Mouse (Mus musculus): ENCODE data around the gene Gm9936.
"Not testable (repeated sequence)": the region's sequence is repeated elsewhere in the genome, so short reads cannot be mapped to it uniquely, and the experiment has no call there.

Gm9936 gene

DNA sequence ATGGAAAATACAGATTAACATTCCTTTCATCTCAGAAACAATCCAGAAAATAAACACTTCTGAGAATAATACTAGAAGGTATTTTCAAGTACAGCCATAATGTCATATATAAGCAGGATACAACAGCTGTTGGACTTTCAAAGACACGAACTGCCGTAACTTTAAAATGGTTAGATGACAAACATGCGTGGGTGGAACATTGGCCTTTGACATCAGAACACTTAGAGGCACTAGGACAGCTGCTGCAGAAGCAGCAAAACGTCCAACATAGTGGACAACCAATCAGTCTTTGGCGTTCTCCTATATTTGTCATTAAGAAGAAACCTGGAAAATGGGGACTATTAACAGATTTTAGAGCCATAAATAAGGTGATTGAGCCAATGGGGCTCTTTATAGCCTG, 18.0 kb downstream of the Gm9936 start:
- DNase-seq (ENCODE audit: low read depth, low spot score): not testable (repeated sequence)

DNA sequence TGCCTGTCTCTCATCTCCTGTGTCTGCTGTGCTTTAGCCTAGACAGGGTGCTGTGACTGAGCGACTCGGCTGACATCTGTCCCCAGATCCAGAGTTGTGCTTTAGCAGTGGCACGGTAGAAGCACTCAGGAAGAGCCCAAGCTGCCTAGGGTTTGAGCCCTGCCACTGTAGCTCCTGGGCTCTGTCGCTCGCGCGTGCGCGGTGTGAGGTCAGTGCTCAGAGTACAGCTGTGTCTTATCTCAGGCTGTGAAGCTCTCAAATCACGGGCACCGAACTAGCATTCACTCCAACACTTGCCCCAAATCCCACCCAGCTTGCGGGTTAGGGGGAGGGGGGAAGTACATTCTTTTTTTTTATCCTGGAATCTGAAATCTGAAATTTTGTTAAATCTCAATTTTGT, 21.6 kb downstream of the Gm9936 start:
- no peak for DNase-seq (ENCODE audit: low read depth, low spot score)

DNA sequence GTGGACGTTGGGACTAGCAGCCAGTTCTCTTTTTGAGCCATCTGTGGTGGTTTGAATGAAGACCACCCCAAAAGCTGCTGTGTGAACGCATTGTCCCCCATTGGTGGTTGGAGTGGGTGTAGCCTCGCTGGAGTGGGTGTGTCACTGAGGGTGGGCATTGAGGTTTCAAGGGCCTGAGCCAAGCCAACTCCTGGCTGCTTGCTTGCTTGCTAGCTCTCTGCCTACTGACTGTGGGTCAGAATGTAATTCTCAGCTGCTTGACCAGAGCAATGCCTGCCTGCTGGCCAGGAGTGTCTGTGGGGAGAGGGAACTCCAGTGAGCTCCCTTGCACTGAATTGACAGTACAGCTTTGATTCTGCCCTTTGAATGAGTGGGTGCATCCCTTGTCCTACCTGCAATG, 28.7 kb downstream of the Gm9936 start:
- no peak for DNase-seq (ENCODE audit: low read depth, low spot score)

DNA sequence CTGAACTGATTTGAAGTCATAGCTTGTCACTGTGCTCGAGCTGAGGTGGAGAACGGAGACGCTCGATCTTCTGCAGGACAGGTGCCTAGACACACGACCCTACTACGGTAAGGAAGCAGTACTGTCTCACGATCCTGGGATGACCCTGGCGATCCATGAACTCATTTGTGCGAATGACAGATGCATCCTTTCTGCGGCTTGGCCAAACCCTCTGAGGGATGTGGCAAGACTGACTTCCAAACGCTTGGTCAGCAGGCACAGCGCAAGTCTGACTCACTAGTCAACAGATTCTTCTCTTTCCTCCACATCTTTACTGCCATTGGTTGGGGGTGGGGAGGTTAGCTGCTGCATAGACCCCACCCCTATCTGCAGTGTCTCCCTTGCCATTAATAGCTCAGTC, 31.1 kb downstream of the Gm9936 start:
- DNase-seq (ENCODE audit: low read depth, low spot score): no peak

DNA sequence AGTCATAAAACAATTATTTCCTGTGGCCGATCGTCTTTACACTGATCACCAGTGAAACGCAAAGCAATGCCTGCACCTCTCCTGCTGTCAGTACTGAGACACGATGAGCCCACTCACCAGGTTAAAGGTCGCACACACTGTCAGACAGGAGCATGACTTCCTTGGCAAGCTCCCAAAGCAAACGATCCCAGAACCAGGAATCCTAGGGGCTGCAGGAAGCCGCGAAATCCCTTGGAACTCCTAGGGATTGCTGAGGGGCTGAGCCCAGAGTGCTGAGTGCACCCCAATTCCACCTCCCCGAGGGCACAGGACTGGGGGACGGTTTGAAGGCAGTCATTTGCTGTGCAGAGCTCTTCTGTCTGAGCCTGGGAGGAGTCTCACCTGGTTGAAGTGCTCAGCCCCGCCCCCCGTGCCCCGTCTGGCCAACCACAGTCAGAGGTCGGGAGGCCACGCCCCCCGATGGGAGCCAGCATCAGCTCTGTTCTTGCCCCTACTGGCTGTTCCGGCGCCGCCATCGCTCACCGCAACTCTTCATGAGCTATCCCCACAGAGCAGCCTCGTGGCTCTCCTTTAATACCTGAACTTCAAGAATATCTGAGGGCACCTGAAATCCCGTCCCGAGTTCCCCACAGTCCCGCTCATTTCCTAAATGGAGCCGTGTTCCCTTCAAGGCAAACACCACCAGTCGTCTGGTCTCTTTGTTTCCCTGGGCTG, 32.3 kb downstream of the Gm9936 start:
- peak; percentile 76 for DNase-seq (ENCODE audit: low read depth, low spot score)

DNA sequence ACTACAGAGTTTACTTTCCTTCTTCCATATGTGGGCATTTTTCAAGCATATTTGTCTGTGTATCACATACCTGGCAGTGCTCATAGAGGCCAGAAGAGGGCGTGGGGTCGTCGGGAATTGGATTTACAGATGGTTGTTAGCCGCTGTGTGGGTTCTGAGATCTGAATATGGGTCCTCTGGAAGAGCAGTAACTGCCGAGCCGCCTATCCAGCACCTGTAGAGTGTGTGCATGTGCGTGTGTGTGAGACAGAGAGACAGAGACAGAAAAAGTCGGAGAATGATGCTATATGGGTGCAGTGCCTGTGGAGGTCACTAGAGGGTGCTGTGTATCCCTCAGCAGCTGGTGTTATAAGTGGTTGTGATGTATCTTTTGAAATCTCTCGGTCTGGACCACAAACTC, 34.3 kb downstream of the Gm9936 start:
- peak; percentile 47 for DNase-seq (ENCODE audit: low read depth, low spot score)

DNA sequence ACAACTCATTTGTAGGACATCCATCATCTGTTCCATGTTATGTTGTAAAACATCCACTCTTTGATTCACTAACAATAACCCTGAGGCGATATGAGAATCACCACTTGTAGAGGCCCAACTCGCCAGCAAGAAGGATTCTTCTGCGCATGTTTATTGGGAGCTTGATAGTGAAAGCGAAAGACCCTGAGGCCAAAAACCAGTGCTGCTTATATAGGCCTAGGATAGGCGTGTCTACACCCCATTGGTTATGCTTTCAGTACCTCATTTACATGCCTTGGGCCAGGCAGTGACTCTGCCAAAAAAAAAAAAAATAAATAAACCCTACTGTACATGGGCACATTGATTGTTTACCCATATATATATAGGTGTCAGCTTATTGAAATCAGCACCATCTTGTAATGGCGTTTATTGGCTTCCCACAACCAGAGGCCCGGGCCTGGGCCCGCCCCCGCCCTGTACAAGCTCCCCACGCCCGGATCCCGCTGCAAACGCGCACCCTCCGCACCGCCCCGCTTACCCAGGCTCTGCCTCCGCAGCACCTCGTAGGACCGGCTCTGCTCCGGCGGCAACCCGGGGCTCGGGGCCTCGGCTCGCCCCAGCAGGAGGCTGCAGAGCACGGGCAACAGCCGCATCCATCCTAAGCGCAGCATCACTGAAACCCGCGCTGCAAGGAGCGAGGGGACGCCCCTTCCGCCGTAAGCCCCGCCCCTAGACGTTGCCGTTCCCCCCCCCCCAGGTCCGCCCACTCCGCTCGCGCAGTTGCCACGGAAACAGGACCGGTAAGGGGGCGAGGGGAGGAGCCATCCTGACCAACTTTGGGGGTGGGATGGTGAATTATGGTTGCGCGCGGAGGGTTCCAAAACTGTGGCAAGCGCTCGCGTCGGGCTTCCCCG, 35.4 kb downstream of the Gm9936 start, which contains the start of gene 1500011B03Rik:
Gene 1500011B03Rik, minus strand, starts transcription at position 673 of the 893 bp plus-strand sequence.
- DNase-seq (ENCODE audit: low read depth, low spot score): peak; percentile 64

DNA sequence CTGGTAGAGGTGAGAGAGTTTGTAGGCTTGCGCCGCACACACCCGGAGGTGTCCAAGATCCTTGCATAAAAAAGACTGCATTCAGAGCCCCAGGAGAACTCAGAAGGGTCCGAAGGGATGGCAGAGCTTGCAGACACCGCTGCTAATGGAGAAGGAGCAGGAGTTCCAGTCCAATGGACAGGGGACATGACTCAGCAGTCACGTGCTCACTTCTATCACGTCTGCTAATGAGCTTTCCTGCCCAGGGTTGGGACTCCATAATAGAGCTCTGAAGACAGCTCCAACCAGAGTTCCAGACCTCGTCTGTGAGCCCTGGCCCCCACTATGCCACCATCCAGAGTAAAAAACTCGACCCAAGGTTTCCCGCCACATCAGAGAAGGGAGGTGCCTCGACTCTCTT, 40.4 kb downstream of the Gm9936 start:
- DNase-seq (ENCODE audit: low read depth, low spot score): no peak

DNA sequence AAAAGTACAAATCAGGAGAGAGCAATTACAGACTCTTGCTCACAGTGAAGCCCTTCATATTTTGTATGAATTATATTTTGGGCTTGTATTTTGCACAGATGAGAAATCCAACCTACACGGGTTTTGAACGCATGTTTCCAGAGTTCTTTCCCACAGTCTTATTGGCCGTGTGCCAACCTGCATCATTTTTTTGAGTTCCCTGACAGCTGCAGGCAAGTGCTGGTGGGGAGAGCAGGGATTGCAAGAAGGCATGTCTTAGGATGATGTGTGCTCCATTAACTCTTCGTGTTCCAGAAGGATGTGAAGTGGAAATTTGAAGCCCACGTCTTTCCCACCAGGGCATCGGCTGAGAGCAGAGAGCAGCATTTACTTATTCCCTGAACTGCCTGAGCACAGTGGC, 41.9 kb downstream of the Gm9936 start:
- DNase-seq (ENCODE audit: low read depth, low spot score): no peak

DNA sequence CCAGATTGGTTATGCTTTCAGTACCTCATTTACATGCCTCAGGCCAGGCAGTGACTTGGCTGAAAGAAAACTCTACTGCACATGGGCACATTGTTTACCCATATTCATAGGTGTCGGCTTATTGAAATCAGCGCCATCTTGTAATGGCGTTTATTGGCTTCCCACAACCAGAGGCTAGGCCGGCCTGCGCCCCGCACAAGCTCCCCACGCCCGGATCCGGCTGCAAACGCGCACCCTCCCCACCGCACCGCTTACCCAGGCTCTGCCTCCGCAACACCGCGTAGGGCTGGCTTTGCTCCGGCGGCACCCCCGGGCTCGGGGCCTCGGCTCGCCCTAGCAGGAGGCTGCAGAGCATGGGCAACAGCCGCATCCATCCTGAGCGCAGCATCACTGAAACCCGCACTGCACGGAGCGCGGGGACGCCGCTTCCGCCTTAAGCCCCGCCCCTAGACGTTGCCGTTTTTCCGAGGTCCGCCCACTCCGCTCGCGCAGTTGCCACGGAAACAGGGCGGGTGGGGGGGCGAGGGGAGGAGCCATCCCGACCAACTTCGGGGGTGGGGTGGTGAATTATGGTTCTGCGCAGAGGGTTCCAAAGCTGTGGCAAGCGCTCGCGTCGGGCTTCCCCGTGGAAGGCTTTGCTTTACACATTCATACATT, 44.8 kb downstream of the Gm9936 start:
- DNase-seq (ENCODE audit: low read depth, low spot score): peak; percentile 82

DNA sequence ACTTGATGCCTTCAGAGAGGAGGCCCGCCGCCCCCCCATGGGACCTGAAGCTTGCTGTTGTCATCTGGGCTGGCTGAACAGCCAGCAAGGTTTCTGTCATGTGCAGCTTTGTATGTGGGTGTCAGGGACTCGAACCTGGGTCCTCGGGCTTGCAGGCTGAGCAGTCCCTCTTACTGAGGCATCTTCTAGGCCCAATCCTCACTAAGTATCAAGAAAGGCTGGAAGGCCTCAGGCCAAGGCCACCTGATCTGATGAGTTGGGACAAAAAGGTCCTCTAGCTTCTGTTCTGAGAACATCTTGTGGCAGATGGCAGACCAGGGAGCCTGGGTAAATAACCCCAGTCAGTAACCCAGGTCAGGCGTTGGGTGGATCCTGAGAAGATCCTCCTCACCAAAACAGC, 48.7 kb downstream of the Gm9936 start:
- DNase-seq (ENCODE audit: low read depth, low spot score): no peak

DNA sequence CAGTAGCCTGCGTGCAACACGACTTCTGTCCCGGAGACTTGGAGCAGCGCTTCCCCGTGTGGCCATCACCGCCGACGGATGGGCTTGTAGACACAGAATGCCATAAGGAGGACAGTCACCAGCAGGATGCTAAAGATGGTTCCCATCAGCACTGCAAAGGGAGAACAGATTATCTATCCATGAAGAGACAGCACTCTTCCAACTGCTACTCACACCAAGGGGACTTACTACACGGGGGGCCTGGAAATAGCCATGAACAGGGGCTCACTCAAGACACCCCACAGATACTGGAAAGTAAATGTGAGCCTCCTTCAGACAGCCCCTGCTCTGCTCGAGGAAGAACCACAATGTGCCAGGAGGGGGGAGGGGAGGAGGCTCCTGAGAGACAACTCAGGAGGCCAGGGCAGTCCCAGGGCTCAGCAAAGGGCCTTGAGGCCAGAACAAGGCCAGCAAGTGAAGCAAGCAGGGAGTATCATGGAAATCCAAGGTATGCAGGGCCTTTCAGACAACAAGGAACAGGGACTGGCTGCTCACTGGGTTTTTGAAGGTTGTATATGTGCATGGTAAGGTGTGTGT, 49.2 kb downstream of the Gm9936 start:
- no peak for DNase-seq (ENCODE audit: low read depth, low spot score)

DNA sequence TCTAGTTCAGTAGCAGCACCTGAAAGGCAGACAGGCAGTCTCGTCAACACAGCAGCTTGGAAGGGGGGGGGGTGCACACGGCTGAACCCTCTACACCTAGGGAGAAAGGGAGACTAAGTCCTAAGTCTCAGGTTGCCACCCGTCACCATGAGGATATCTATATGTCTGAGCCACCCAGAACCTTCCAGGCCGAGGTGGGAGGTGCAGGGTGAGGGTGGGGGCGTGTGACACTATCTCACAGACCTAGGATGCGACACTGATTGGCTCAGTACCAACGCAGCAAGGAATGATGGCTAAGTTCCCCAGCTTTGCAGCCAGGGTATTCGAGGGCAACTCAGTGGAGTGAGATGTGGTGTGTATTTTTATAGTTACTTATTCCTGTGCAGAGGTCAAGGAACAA, 50.1 kb downstream of the Gm9936 start:
- no peak for DNase-seq (ENCODE audit: low read depth, low spot score)

DNA sequence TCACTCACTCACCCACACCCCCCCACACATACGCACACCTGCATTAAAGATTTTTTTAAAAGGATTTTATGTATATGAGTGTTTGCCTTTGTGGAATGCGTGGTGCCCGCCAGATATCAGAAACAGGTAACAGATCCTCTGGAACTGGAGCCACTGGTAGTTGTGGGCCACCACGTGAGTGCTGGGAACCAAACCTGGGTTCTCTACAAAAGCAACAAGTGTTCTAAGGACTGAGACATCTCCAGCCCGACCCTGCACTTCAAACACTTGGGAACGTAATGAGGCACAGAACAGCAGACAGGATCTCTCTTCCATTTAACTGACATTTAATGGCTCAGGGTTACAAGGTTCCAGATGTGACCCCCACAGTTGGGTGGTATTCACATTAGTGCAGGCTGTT, 50.6 kb downstream of the Gm9936 start:
- no peak for DNase-seq (ENCODE audit: low read depth, low spot score)

DNA sequence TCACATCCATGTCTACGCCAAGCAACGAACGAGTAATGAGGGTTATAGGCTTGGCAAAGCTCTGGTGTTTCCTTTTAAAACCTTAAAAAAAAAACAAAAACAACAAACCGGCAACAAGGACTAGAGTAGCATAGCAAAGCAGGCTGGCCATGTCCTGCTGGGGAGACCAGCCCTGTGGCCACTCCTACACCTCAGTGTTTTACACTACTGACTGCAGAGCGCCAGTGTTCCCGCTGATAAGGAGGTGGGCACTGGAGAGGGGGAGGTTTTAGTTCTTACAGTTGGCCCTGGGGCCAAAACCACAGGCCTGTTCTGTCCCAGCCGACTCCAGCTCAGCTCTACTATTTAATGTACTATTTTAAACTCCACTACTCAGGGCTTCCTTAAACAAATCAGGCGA, 51.0 kb downstream of the Gm9936 start:
- no peak for DNase-seq (ENCODE audit: low read depth, low spot score)

DNA sequence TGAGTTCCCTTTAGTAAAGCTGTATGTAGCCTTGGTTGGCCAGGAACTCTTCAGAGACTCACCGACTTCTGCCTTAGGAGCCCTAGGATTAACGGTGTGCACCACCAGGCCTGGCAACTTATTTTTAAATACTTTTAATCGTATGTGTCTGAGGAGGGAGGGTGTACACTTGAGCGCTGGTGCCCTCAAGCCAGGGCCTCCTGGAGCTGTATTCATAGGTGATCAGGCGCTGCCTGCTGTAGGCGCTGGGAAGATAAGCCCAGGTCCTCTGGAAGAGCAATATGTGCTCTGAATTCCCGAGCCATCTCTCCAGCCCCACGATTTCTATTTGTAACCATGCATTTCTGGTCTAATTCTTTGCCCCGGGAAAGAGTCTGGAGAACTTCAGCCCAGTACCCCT, 51.4 kb downstream of the Gm9936 start:
- DNase-seq (ENCODE audit: low read depth, low spot score): no peak

DNA sequence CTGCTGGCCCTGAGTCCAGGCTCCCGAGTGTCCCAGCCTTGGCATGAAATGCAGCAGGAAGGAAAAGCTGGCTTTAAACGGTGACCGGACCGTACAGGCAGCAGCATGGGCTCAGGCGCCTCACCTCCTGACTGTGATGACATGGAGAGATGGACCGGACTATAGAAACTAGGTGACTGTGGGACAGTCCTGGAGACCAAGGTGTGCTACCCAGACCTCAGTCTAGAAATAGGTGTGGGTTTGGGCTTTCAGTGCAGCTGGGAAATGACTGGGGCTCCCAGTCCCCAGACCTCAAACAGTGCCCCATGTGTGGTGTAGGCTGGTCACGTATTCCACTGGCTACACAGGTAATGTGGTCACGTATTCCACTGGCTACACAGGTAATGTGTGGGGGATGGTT, 51.8 kb downstream of the Gm9936 start:
- no peak for DNase-seq (ENCODE audit: low read depth, low spot score)
